Mouse (Mus musculus): ENCODE measurements around the gene S1pr5. TPM values are rescaled to one million over a fixed set of nuclear protein-coding genes. Genes with fewer than 3 reads are reported as not detected.
"Not testable (repeated sequence)": the region's sequence is repeated elsewhere in the genome, so short reads cannot be mapped to it uniquely, and the experiment has no call there.

The S1pr5 gene
- total RNA-seq, 2 experiments from 2014 or later = 13.5 to 14.5 TPM

GRCm38 (mm10) chr9:21238004-21238732, 10.1 kb downstream of the S1pr5 start:
- DNase-seq (ENCODE audit: low spot score in 2 of 2) = no peak

- peak in 1 of 2 experiments; percentile 46 for DNase-seq (ENCODE audit: low spot score in 2 of 2)
Measured at GRCm38 (mm10) chr9:21237368-21238003, 10.8 kb downstream of the S1pr5 start.

- peak in 1 of 2 experiments; percentile 30 for DNase-seq (ENCODE audit: low spot score in 2 of 2)
Measured at GRCm38 (mm10) chr9:21236991-21237367, 11.3 kb downstream of the S1pr5 start.

- DNase-seq (ENCODE audit: low spot score in 2 of 2) = no peak
Measured at GRCm38 (mm10) chr9:21235341-21235740, 12.9 kb downstream of the S1pr5 start.

GRCm38 (mm10) chr9:21233805-21234204, 14.4 kb downstream of the S1pr5 start:
- DNase-seq (ENCODE audit: low spot score in 2 of 2) = no peak

GRCm38 (mm10) chr9:21233366-21233765, 14.9 kb downstream of the S1pr5 start:
- DNase-seq (ENCODE audit: low spot score in 2 of 2) = no peak

- DNase-seq (ENCODE audit: low spot score in 2 of 2) = no peak
Measured at GRCm38 (mm10) chr9:21232867-21233266, 15.4 kb downstream of the S1pr5 start.

GRCm38 (mm10) chr9:21231551-21231950, 16.7 kb downstream of the S1pr5 start:
- no peak for DNase-seq (ENCODE audit: low spot score in 2 of 2)

- DNase-seq (ENCODE audit: low spot score in 2 of 2) = no peak
Measured at GRCm38 (mm10) chr9:21227342-21227741, 20.9 kb downstream of the S1pr5 start.

- no peak for DNase-seq (ENCODE audit: low spot score in 2 of 2)
Measured at GRCm38 (mm10) chr9:21225415-21225758, 22.9 kb downstream of the S1pr5 start.

- peak in 1 of 2 experiments; percentile 26 for DNase-seq (ENCODE audit: low spot score in 2 of 2)
Measured at GRCm38 (mm10) chr9:21224576-21225414, 23.4 kb downstream of the S1pr5 start.

- no peak for DNase-seq (ENCODE audit: low spot score in 2 of 2)
Measured at GRCm38 (mm10) chr9:21223906-21224305, 24.3 kb downstream of the S1pr5 start.

GRCm38 (mm10) chr9:21223490-21223889, 24.8 kb downstream of the S1pr5 start:
- not testable (repeated sequence) for DNase-seq (ENCODE audit: low spot score in 2 of 2)

- DNase-seq (ENCODE audit: low spot score in 2 of 2) = peak in 1 of 2 experiments; percentile 66
Measured at GRCm38 (mm10) chr9:21221383-21221929, 26.8 kb downstream of the S1pr5 start.

- peak; percentile 91 to 98 for DNase-seq (ENCODE audit: low spot score in 2 of 2)
Measured at GRCm38 (mm10) chr9:21220490-21221382, 27.5 kb downstream of the S1pr5 start.

GRCm38 (mm10) chr9:21219820-21220219, 28.4 kb downstream of the S1pr5 start:
- no peak for DNase-seq (ENCODE audit: low spot score in 2 of 2)

GRCm38 (mm10) chr9:21216050-21216841, 32.0 kb downstream of the S1pr5 start:
- DNase-seq (ENCODE audit: low spot score in 2 of 2) = peak; percentile 68 to 76

GRCm38 (mm10) chr9:21213617-21214190, 34.5 kb downstream of the S1pr5 start:
- DNase-seq (ENCODE audit: low spot score in 2 of 2) = no peak

- no peak for DNase-seq (ENCODE audit: low spot score in 2 of 2)
Measured at GRCm38 (mm10) chr9:21211624-21212023, 36.6 kb downstream of the S1pr5 start.

All from layer of hippocampus, adult 18-20 months (tissue).